Mouse (Mus musculus) kidney, adult 8-10 months (tissue): Measurements from ENCODE around the gene Ankrd36.
"Not testable (repeated sequence)": the region's sequence is repeated elsewhere in the genome, so short reads cannot be mapped to it uniquely, and the experiment has no call there.

Experiments
- DNase-seq, 2 experiments: peaks; one replicate each; pipeline ENCODE4 v3.0.0; 2022

Ankrd36 gene

DNA sequence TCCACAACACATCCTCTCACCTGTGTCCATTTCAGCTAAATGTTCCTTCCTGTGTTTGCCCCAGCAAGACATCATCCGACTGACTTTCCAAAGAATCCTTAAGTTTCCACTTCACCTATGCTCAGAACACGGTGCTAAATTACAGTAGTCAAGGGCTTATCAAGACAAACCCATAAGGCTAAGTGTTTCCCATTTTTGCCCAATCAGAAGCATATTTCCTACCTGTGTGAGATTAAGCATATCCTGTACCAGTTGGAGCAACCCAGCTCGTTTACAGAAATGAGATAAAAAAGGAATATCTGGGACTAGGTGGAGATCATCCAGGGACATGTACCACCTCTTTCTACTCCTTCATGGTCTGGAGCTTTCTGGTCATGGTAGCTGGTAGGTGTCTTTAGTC, 22.8 kb upstream of the Ankrd36 start:
- DNase-seq: no peak

- DNase-seq: no peak
These were observed 18.1 kb upstream of the Ankrd36 start for GRCm38 (mm10) chr11:5551430-5551829.

GRCm38 (mm10) chr11:5551931-5552330, 17.6 kb upstream of the Ankrd36 start:
- DNase-seq: no peak

DNA sequence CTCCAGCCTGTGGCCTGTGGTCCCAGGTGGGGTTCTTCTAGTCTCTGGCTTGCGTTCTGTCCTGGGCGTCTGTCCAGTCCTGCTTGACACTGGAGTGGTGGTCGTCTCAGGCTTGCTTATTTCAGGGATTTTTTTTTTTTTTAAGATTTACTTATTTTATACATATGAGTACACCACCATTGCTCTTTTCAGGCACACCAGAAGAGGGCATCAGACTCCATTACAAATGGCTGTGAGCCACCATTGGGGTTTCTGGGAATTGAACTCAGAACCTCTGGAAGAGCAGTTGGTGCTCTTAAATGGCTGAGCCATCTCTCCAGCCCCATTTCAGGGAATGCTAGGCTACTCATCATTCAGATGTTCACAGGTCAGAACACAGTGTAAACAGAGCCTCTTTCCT, 9.2 kb upstream of the Ankrd36 start:
- no peak for DNase-seq

- no peak for DNase-seq
These were observed 6.7 kb upstream of the Ankrd36 start for GRCm38 (mm10) chr11:5562625-5563268.

DNA sequence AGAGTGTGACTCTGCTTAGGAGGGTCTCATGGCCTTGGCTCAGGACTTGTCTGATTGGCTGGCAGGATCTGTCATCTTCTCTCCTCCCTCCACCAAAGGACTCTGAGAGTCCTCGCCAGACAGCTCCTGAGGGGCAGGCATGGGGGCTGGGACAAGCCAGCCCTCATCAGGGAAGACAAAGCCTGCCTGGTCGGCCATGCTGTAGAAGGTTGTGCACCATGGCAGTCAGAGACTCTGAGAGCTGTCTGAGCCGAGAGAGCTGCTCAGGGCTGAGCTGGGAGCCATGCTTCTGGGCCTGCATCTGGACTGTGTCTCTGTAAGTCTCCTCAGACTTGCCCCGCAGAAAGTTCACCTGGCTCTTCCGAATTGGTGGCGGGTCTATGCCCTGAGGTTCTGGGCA, 5.6 kb upstream of the Ankrd36 start:
- no peak for DNase-seq

- DNase-seq: no peak
These were observed 3.9 kb upstream of the Ankrd36 start for GRCm38 (mm10) chr11:5565596-5565995.

GRCm38 (mm10) chr11:5566506-5566905, 3.0 kb upstream of the Ankrd36 start:
- no peak for DNase-seq

- no peak for DNase-seq
These were observed 1.8 kb upstream of the Ankrd36 start for GRCm38 (mm10) chr11:5567654-5568053.

GRCm38 (mm10) chr11:5568082-5568481, 1.4 kb upstream of the Ankrd36 start:
- no peak for DNase-seq

DNA sequence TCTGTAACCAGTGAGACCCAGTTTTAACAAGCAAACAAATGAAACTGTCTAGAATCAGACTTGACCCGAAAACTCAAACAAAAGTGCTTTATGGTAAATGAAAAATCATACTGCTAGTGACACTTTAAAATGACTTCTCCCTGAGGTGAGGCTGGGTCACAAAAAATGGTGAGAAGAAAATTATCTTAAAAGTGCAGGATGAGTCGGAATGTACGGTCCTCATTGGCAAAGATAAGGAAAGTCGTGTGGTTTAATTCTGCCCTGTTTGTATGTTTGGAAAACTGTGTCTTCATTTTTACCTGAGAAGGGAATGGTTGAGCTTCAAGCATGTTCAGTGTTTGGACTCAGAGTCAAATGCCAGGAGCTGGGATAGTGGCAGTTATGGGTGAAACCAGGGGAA, 2.4 kb downstream of the Ankrd36 start:
- no peak for DNase-seq

- no peak for DNase-seq
These were observed 4.3 kb downstream of the Ankrd36 start for GRCm38 (mm10) chr11:5573821-5574220.

GRCm38 (mm10) chr11:5575046-5575445, 5.6 kb downstream of the Ankrd36 start:
- DNase-seq: no peak

DNA sequence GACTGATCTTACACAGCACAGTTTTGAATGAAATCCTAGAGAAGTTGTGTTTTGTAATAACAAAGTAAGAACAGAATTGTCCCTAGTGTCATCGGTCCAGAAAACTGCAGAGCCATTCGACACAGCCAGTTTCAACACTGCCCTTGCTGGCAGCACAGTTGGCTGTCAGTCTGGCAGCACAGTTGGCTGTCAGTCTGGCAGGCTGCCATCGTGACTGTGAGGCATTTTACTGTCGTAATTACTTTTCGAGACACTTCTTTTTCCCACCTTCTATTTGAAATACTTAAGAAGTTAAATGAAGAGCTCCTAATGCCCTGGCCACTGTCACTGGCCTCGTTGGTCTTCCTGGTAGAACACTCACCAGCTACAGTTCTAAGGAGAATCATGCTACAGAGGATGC, 22.9 kb downstream of the Ankrd36 start:
- DNase-seq: peak; percentile 8 to 11

DNA sequence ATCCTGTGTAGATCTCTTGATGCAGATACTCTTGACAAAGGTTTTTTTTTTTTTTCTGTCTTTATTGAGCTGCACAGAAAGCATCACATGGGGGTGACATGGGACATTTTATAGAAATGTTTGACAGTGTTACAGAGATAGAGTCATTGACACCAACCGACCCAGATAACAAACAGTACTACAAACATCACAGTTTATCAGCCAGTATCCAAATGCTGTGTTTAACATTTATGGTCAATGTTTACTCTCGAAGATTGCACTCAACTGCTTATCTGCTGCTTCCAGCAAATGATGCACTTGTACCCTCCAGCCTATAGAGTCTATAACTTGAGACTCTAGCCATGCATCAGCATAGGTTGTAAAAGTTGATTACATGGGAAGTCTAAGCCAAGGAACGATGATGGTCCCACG, 25.9 kb downstream of the Ankrd36 start:
- no peak for DNase-seq

DNA sequence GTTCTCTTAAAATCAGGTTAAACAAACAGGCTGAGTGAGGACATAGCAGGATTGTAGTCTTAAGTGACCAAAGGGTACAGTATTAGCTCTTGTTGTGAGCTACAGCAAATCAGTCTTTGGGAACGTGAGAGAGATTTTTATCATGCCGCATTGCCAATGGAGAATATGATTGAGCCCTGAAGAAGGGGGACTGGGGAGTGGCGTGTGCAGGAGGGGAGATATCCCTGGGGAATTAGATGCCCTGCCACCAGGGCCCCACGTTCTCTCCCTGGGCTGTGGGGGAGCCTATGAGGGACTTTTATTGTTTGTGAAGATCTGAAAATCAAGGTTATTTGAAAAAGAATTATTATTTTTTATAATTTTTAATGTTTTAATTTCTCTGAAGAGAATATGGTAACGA, 26.3 kb downstream of the Ankrd36 start:
- DNase-seq: no peak

- peak in 1 of 2 experiments; percentile 12 for DNase-seq
These were observed 27.3 kb downstream of the Ankrd36 start for GRCm38 (mm10) chr11:5596756-5597155.

DNA sequence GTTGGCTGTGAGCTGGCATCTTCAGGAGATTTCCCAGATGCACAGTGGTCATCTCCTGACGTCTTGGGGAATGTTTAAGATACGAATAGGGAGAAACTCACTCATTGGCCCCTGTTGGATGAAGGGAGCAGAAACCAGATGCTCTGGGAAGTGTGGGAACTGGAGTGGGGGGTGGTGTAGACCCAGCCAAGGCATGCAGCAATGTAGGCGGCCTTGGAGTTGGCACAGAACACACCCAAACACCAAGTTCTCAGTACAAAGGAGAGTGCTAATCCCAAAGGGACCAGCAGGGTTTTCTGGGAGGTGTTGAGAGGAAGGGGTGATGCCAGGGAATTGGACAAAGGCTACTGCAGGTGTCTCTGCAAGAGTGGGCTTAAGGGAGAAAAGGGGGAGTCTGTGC, 35.9 kb downstream of the Ankrd36 start:
- no peak for DNase-seq

GRCm38 (mm10) chr11:5611918-5612317, 42.4 kb downstream of the Ankrd36 start:
- not testable (repeated sequence) for DNase-seq

- no peak for DNase-seq
These were observed 45.0 kb downstream of the Ankrd36 start for GRCm38 (mm10) chr11:5614453-5614852.

DNA sequence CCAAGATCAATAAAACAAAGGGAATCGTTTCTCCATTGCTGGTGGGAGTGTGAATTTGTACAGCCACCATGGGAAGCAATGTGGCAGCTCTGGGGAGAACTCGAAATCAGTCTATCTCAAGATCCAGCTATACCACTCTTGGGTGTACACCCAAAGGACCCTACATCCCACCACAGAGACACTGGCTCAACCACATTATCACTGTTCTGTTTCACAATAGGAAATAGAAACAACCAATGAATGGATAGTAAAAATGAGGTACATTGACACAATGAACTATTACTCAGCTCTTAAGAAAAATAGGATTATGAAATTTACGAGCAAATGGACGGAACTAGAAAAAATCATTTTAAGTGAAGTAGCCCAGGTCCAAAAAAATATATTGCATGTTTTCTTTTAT, 55.6 kb downstream of the Ankrd36 start:
- DNase-seq: no peak

- DNase-seq: peak; percentile 57 to 82
These were observed 59.5 kb downstream of the Ankrd36 start for GRCm38 (mm10) chr11:5629033-5629432.

DNA sequence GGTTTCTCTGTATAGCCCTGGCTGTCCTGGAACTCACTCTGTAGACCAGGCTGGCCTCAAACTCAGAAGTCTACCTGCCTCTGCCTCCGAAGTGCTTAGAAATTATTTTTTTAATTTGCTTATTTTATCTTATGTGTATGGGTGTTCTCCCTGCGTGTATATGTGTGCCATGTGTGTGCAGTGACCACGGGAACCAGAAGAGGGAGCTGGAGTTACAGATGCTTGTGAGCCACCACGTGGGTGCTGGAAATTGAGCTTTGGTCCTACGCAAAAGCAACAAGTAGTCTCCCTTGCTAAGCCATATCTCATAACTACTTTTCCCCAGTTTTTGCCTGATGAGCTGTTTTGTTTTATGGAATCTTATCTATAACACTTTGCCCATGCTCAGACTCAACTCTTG, 73.6 kb downstream of the Ankrd36 start:
- DNase-seq: no peak

DNA sequence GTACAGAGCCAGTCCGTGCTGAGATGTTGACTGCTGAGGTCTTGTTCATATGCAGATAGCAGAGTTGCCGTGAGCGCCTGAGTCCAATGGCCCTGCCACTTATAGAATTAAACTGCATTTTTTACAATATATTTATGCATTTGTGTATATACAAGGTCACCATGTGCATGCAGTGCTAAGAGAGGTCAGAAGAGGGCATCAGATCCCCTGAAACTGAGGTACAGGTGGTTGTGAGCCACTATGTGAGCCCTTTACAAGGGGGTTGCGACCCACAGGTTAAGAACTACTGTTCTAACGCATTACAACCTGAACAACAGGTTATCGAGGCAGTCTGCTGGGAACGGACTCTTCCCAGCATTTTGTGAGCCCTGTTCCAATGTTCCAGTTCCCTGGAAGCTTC, 80.8 kb downstream of the Ankrd36 start:
- DNase-seq: peak in 1 of 2 experiments; percentile 8

DNA sequence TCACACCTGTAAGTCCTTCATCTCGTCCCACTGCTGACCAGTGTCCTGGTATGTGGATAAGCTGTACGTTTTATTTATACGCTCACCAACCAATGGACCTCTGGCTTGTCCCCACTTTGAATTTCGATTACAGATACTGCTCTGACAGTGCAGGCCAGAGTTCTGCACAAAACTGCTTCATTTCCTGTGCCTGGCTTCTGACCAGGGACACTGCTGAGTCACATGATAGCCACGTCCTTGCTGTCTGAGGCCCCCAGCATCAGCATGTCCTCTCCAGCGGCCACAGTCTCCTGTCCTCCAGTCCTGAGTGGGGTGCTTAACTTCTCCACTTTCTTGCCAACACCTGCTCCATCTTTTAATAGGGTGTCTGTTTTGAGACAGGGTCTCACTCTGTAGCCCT, 113.1 kb downstream of the Ankrd36 start:
- DNase-seq: no peak

GRCm38 (mm10) chr11:5684283-5684682, 114.8 kb downstream of the Ankrd36 start:
- DNase-seq: no peak
